Mouse (Mus musculus) kidney, postnatal 0 days (tissue): ENCODE measurements around the gene A930004D18Rik. TPM values are rescaled to one million over a fixed set of nuclear protein-coding genes. Genes with fewer than 3 reads are reported as not detected.

Experiments
- ATAC-seq: fragments of 200-750 bp; cut with Nextera tagmentation; replicated peaks from 2 replicates; pipeline ENCODE4 v1.8.0; 2017; ENCODE audit warnings: low read depth, moderate number of reproducible peaks, moderate TSS enrichment, moderate library complexity; ENCODE audit not compliant: low FRiP score
- DNase-seq: peaks from one replicate; pipeline ENCODE4 v3.0.0-alpha.2; 2016; ENCODE audit warnings: low spot score
- H3K27ac ChIP-seq: fragments of 300-500 bp; sonication (generic); 2 replicates; pipeline ENCODE4 v1.5.1; 2014; ENCODE audit warnings: mild to moderate bottlenecking
- H3K27me3 ChIP-seq: fragments of 300-500 bp; sonication (generic); 2 replicates; pipeline ENCODE4 v1.6.1; 2014; ENCODE audit warnings: low read length, mixed read lengths; ENCODE audit not compliant: insufficient read depth
- H3K36me3 ChIP-seq: fragments of 300-500 bp; sonication (generic); 2 replicates; pipeline ENCODE4 v1.6.1; 2014; ENCODE audit warnings: low read length, mixed read lengths; ENCODE audit not compliant: insufficient read depth
- H3K4me1 ChIP-seq: fragments of 300-500 bp; sonication (generic); replicated peaks from 2 replicates; pipeline ENCODE4 v1.6.1; 2014; ENCODE audit warnings: antibody characterized with exemption, low read length, mixed read lengths; ENCODE audit not compliant: insufficient read depth
- H3K4me2 ChIP-seq: fragments of 300-500 bp; sonication (generic); 2 replicates; pipeline ENCODE4 v1.6.1; 2014; ENCODE audit warnings: mild to moderate bottlenecking, low read length, moderate library complexity, mixed read lengths
- H3K4me3 ChIP-seq: fragments of 300-500 bp; sonication (generic); replicated peaks from 2 replicates; pipeline ENCODE4 v1.5.1; 2014; ENCODE audit warnings: low read depth, low read length
- H3K9ac ChIP-seq: fragments of 300-500 bp; sonication (generic); 2 replicates; pipeline ENCODE4 v1.6.1; 2014; ENCODE audit warnings: low read depth, low read length
- H3K9me3 ChIP-seq: fragments of 300-500 bp; sonication (generic); replicated peaks from 2 replicates; pipeline ENCODE4 v1.6.1; 2016; ENCODE audit warnings: low read length, inconsistent platforms, mixed read lengths
- CTCF ChIP-seq: IDR thresholded peaks from 2 replicates; pipeline ENCODE4 v1.5.1; 2016; ENCODE audit warnings: antibody characterized with exemption, low read depth, mild to moderate bottlenecking, moderate library complexity
- WGBS: fragments of 180-500 bp; shearing (Covaris S2); extraction: QIAGEN DNeasy Blood & Tissue Kit; methylation state at CpG from one replicate; pipeline ENCODE4 v1.1.7; 2014; 5-methylcytosine and 5-hydroxymethylcytosine counted together
- polyA plus RNA-seq: library from polyadenylated mRNA; unstranded; fragments of >200 nt; fragmentation: Nextera tagmentation; extraction: Ambion mirVana; gene quantifications from 2 replicates; pipeline ENCODE4 v1.2.1, GENCODE M21; 2015

The A930004D18Rik gene
- polyA plus RNA-seq, 1 experiment from 2014 or later, result 14.9 TPM

- DNase-seq, result no peak
- H3K9me3 ChIP-seq, result no peaks in the 10 kb centered on the region
- no peaks in the 10 kb centered on the region for H3K36me3 ChIP-seq
- 25% methylated on average over 45 of the region's 46 CpGs for WGBS
- ATAC-seq, result peak; percentile 33; the same call in 1 of the 2 replicates
- no peaks in the 10 kb centered on the region for H3K27me3 ChIP-seq
- no peak overlapping the region for H3K4me3 ChIP-seq
- H3K4me2 ChIP-seq, result peak overlapping the region; percentile 42
- H3K9ac ChIP-seq, result peak overlapping the region; percentile 43
- no peak for TF ChIP-seq CTCF
- peak overlapping the region; percentile 85 for H3K27ac ChIP-seq
- H3K4me1 ChIP-seq, result peaks cover 37% of the 10 kb centered on the region
Observed at GRCm38 (mm10) chr2:18039566-18040290, 2.2 kb upstream of the A930004D18Rik start.

DNA sequence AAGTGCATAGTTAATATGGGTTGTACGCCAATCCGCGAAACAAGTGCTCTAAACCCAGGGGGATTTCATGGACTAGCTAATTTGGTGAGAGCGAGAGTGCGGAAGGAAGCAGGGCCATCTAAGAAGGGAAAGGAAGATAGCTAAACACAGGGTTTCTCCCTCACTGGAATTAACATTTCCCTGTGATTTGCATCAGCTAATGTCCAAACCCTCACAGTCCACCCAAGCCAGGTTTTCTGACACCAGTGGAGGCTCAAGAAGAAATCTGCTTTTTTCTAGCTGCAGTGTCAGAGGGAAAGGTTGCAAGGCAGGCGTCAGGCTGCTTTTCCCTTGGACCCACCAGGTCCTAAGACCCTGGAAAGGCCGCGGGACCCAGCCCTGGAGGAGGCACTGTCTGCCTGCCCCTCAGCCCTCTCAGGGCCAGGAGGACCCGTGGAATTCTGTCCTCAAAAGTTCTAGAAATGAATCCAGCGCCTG, 1.4 kb upstream of the A930004D18Rik start:
- Histone ChIP-seq H3K4me1 (peaks cover 37% of the 10 kb centered on the region), H3K9me3 (no peaks in the 10 kb centered on the region), H3K4me2 (no peak overlapping the region), H3K9ac (no peak overlapping the region), H3K27me3 (no peaks in the 10 kb centered on the region), H3K4me3 (no peak overlapping the region), H3K36me3 (no peaks in the 10 kb centered on the region), H3K27ac (no peak overlapping the region)
- no peak for TF ChIP-seq CTCF
- no peak for DNase-seq
- 65% methylated on average over 10 of the region's 10 CpGs for WGBS
- ATAC-seq, result no peak

- ATAC-seq, result no peak
- H3K4me1 ChIP-seq, result peaks cover 33% of the 10 kb centered on the region
- DNase-seq, result no peak
- H3K27ac ChIP-seq, result no peak overlapping the region
- H3K4me2 ChIP-seq, result no peak overlapping the region
- H3K9ac ChIP-seq, result no peak overlapping the region
- TF ChIP-seq CTCF, result no peak
- no peaks in the 10 kb centered on the region for H3K9me3 ChIP-seq
- H3K4me3 ChIP-seq, result no peak overlapping the region
- WGBS, result 55% methylated on average over 3 of the region's 3 CpGs
- no peaks in the 10 kb centered on the region for H3K27me3 ChIP-seq
- no peaks in the 10 kb centered on the region for H3K36me3 ChIP-seq
Observed at GRCm38 (mm10) chr2:18038141-18038752, 710 bp upstream of the A930004D18Rik start.

DNA sequence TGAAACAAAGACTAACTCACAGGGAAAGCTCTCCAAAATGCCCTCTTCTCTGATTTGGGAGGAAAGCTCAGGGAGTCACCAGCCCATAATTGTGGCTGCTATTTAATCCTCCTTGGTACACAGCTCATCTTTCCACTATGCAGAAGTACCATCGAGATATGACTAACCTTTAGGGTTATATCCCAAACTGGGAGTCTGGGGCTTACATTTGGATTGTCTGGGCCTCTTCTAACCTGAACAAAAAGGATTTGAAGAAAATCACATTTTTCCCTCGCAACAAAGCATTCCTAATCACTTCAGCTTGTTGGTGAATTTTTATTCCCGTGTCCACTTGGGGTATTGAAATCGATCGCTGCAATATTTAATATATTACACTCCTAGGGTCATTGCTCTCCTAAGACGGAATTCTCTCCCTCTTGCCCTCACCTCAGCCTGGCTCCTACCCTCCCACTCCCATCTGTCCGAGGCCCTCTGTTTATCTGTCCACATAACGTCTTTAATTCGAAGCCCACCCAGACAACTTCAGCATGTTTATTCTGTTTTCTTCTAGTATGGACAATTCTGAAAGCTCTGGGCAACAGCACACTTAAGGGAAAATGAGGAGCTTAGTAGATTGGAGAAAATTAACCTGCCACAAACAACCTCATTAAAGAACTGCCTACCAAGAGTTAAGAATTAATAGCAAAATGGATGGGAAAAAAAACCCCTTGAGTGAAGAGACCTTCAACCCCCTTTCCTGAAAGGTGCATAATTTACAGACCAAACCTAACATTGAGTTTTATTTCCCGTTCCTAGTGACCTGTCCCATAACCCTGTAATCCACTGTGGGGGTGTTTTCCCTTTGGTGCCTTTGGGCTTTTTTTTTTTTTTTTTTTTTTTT, 2.9 kb downstream of the A930004D18Rik start:
- 42% methylated on average over 10 of the region's 10 CpGs for WGBS
- DNase-seq, result no peak
- H3K4me2 ChIP-seq, result no peak overlapping the region
- no peaks in the 10 kb centered on the region for H3K9me3 ChIP-seq
- no peaks in the 10 kb centered on the region for H3K27me3 ChIP-seq
- peaks cover 26% of the 10 kb centered on the region for H3K4me1 ChIP-seq
- ATAC-seq, result no peak
- H3K36me3 ChIP-seq, result no peaks in the 10 kb centered on the region
- H3K27ac ChIP-seq, result no peak overlapping the region
- no peak for TF ChIP-seq CTCF
- H3K4me3 ChIP-seq, result no peak overlapping the region
- no peak overlapping the region for H3K9ac ChIP-seq

DNA sequence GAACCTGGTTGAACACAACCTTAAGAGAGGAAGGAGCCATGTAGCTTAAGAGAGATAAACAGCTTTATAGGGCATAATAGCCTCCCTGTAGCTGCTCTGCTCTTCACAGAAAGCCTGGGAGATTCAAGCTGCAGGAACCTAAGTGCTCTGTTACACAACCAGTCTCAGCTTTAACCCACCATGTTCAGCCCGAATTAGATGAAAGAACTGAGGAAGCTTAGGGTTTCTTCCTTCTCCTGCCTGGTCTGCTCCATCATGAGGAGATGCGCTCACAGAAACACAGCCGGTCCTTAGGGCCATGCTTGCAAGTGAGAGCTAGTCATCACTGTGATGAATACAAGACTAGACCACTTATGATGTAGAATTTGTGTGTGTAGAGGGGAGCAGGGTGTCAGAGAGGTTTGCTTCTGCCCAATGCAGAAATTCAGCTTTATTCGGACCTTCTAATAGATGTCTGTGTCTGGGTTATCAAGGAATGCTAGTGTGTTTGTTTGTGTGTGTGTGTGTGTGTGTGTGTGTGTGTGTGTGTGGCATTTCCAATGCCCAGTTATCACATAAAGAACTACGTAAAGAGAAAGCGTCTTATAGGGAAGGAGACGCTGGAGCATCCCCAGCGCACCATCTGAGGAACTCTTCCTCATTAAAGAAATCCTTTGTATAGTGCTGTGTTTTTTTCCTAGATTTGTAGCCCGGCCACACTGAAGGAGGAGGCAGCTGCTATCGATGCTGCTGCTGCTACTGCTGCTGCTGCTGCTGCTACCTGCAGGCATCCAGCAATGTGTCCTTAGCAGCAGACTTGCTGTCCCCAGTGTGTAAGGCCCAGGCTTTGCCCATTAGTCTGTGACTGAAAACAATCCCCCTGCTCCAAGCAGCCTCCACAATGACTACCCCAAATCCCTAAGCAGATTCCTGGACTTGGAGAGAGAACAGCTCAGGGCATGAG, 4.1 kb downstream of the A930004D18Rik start:
- no peak overlapping the region for H3K4me3 ChIP-seq
- no peak for TF ChIP-seq CTCF
- no peak overlapping the region for H3K4me2 ChIP-seq
- no peak overlapping the region for H3K9ac ChIP-seq
- 68% methylated on average over 10 of the region's 10 CpGs for WGBS
- H3K36me3 ChIP-seq, result no peaks in the 10 kb centered on the region
- ATAC-seq, result no peak
- H3K9me3 ChIP-seq, result no peaks in the 10 kb centered on the region
- peaks cover 18% of the 10 kb centered on the region for H3K4me1 ChIP-seq
- H3K27me3 ChIP-seq, result no peaks in the 10 kb centered on the region
- H3K27ac ChIP-seq, result no peak overlapping the region
- no peak for DNase-seq
